8 mouse cellular contexts compared by ENCODE assay signal in genomic region chr13:110062835-110063411, GRCm38 (mm10).
DNase-seq lines count a peak whose midpoint lies in the region; ATAC-seq and TF ChIP-seq lines count a peak whose summit lies in the region.

No protein-coding gene starts in this region.

- H3K4me2 ChIP-seq in limb, embryonic 11.5 days (ENCODE audit: low read depth, severe bottlenecking) = no peak overlapping the region
- peak overlapping the region; percentile 35 for H3K4me2 ChIP-seq in midbrain, postnatal 0 days (ENCODE audit: low read depth, low read length, poor library complexity, severe bottlenecking)

- TF ChIP-seq CTCF in midbrain, postnatal 0 days (IDR thresholded peaks at IDR 0.05) = peak; percentile 99

- 24% methylated on average over 9 of the region's 9 CpGs for WGBS in embryonic facial prominence, embryonic 10.5 days
- 24% methylated on average over 9 of the region's 9 CpGs for WGBS in limb, embryonic 11.5 days
- 2% methylated on average over 9 of the region's 9 CpGs for WGBS in midbrain, postnatal 0 days

- no peaks in the 10 kb centered on the region for H3K36me3 ChIP-seq in embryonic facial prominence, embryonic 10.5 days (replicated peaks)
- H3K36me3 ChIP-seq in limb, embryonic 11.5 days (ENCODE audit: control insufficient read depth, insufficient read depth, low read length) = no peaks in the 10 kb centered on the region
- H3K36me3 ChIP-seq in midbrain, postnatal 0 days (ENCODE audit: insufficient read depth, low read length) = no peaks in the 10 kb centered on the region

- H3K27ac ChIP-seq in embryonic facial prominence, embryonic 10.5 days (replicated peaks) = no peak overlapping the region; the same call in 1 of the 2 replicates
- no peak overlapping the region for H3K27ac ChIP-seq in limb, embryonic 11.5 days (replicated peaks; ENCODE audit: low read depth, low read length)
- peak overlapping the region; percentile 83 for H3K27ac ChIP-seq in midbrain, postnatal 0 days (ENCODE audit: low read depth, low read length)

- peak; percentile 63 for ATAC-seq in CD4-positive, CD25-positive, alpha-beta regulatory T cell, adult 4 months
- ATAC-seq in limb, embryonic 11.5 days (ENCODE audit: insufficient number of reproducible peaks, low FRiP score, low TSS enrichment, low read depth) = peak; percentile 88
- ATAC-seq in midbrain, postnatal 0 days (ENCODE audit: low FRiP score) = peak; percentile 93

- no peaks in the 10 kb centered on the region for H3K9me3 ChIP-seq in embryonic facial prominence, embryonic 10.5 days
- H3K9me3 ChIP-seq in limb, embryonic 11.5 days (ENCODE audit: control insufficient read depth, low read length) = no peaks in the 10 kb centered on the region
- H3K9me3 ChIP-seq in midbrain, postnatal 0 days (ENCODE audit: low read length) = no peaks in the 10 kb centered on the region

- peaks cover 3% of the 10 kb centered on the region; the same call in 1 of the 2 replicates for H3K4me1 ChIP-seq in embryonic facial prominence, embryonic 10.5 days
- H3K4me1 ChIP-seq in limb, embryonic 11.5 days (ENCODE audit: control insufficient read depth, insufficient read depth, low read length) = no peaks in the 10 kb centered on the region
- peaks cover 4% of the 10 kb centered on the region; the same call in 1 of the 2 replicates for H3K4me1 ChIP-seq in midbrain, postnatal 0 days (ENCODE audit: insufficient read depth, low read length)

- peak; percentile 72 for DNase-seq in adrenal gland, postnatal 14 days
- peak; percentile 62 for DNase-seq in embryonic facial prominence, embryonic 10.5 days (ENCODE audit: low spot score)
- DNase-seq in heart, adult 9 months (ENCODE audit: low spot score in 2 of 2) = peak; percentile 22 to 39
- DNase-seq in kidney, adult 8-10 months = peak; percentile 36 to 67
- DNase-seq in limb, embryonic 11.5 days (ENCODE audit: low spot score) = peak; percentile 80
- peak; percentile 97 for DNase-seq in midbrain, postnatal 0 days (ENCODE audit: low spot score)
- peak; percentile 71 for DNase-seq in testis, postnatal 10 days (ENCODE audit: low spot score)

- H3K27me3 ChIP-seq in embryonic facial prominence, embryonic 10.5 days (replicated peaks; ENCODE audit: low read depth, poor library complexity, severe bottlenecking) = no peaks in the 10 kb centered on the region
- no peaks in the 10 kb centered on the region for H3K27me3 ChIP-seq in limb, embryonic 11.5 days (ENCODE audit: control insufficient read depth, insufficient read depth, low read length)
- H3K27me3 ChIP-seq in midbrain, postnatal 0 days (ENCODE audit: insufficient read depth, low read length) = no peaks in the 10 kb centered on the region

- H3K9ac ChIP-seq in limb, embryonic 11.5 days (ENCODE audit: low read length) = no peak overlapping the region
- H3K9ac ChIP-seq in midbrain, postnatal 0 days (replicated peaks; ENCODE audit: low read length, poor library complexity, severe bottlenecking) = 0 out of 2 replicates have a peak overlapping the region, but pooled peaks have one; percentile 13

- H3K4me3 ChIP-seq in embryonic facial prominence, embryonic 10.5 days = no peak overlapping the region
- no peak overlapping the region for H3K4me3 ChIP-seq in limb, embryonic 11.5 days (ENCODE audit: low read depth, low read length)
- H3K4me3 ChIP-seq in midbrain, postnatal 0 days (ENCODE audit: low read depth, low read length) = peak overlapping the region; percentile 5; the same call in 1 of the 2 replicates

Comparison
In these comparisons a context has a peak if more than half of its experiments do, and no peak if none do; other contexts are left out.
1. DNase-seq: peak in every context shown above with its lines; median percentile 97 in midbrain, postnatal 0 days; 80 in limb, embryonic 11.5 days; 72 in adrenal gland, postnatal 14 days; 71 in testis, postnatal 10 days; 62 in embryonic facial prominence, embryonic 10.5 days; 52 in kidney, adult 8-10 months; 30 in heart, adult 9 months.